Mouse (Mus musculus): Measurements from ENCODE around the gene Pip5k1c.

The Pip5k1c gene

DNA sequence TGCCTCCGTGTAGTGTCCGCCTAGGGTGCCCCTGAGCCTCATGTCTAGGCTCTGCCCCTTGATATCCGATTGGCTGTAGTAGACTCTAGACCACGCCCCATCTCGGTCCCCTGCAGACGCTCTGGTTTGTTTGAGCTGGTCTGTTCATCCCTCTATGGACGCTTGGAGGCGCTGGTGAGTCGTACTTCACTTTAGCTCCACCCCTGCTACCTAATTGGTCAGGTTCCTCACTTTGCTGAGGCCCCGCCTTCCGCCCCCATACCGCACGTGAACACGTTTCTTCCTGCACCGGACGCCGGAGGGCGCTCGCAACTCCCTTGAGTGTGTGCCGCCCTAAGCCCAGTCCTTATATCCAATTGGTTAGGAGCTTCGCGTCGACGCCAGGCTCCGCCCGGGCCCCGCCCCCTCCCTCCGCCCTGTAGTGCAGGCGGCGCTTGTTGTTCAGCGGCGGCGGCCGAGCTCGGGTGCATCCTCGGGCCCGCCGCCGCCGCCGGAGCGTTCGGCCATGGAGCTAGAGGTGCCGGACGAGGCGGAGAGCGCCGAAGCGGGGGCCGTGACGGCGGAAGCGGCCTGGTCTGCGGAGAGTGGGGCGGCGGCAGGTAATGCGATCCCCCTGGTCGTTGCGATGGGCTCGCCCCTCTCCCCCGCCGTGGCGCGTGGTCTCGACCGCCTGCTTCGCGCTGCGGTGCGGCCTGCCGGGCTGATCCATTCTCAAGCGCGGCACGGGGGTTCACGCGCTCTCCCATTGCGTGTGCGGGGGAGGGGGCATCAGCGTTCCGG is at the start of gene Pip5k1c:
Gene Pip5k1c, plus strand, starts transcription at position 410 of the 780 bp plus-strand sequence.
- peak; percentile 100 for DNase-seq (ENCODE audit: low read depth, low spot score)

DNA sequence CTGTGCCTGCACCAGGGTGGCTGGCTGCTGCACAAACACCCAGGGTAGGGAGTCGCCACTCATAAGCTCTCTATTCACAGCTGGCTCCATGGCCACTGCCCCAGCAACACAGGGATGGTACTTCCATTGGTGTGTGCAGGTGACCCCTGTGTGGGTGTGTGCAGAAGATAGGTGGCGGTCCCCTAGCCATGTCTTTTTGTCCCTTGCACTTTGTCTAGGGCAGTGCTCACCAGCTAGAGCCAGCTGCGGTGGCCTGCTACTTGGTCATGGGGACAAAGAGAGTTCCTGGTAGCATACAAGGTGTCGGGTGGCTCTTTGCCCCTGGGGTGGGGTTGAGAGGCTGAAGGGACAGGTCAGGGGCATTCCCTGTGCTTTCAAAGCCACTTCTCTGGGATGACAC is 48.6 kb upstream of the Pip5k1c start:
- no peak for DNase-seq (ENCODE audit: low read depth, low spot score)

DNA sequence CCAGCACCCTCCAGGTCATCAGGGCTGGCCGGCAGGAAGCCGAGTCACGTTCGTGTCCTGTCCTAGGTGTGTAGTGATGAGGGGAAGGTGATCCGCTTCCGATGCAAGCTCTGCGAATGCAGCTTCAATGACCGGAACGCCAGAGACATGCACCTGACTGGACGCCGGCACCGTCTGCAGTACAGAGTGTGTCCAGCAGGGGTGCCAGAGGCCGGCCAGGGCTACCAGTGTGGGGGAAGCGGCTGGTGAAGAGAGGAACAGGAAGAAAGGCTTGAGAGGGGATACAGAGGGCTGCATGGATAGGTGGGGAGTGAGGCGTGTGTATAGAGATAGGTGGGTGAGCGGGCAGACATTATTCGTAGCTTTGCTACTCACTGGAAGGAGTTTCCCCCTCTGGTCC is 48.2 kb upstream of the Pip5k1c start:
- DNase-seq (ENCODE audit: low read depth, low spot score), result peak; percentile 71

DNA sequence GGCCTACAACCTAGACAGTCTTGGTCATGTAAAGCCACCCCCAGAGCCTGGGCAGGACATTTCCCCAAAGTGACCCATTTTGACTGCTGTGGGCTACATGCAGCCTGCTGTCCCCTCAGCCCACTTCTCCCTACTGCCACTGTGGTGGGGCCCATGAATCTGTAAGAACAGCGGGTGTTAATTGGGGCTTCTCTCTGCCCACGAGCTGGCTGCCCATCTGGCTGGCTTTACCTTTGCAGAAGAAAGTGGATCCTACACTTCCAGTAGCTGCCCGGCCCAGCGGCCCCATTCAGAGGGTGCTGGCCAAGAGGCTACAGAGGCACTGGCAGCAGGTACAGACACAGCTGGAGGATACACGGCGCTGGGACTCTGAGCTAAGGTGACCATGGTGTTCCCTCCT is 47.6 kb upstream of the Pip5k1c start:
- DNase-seq (ENCODE audit: low read depth, low spot score), result no peak

DNA sequence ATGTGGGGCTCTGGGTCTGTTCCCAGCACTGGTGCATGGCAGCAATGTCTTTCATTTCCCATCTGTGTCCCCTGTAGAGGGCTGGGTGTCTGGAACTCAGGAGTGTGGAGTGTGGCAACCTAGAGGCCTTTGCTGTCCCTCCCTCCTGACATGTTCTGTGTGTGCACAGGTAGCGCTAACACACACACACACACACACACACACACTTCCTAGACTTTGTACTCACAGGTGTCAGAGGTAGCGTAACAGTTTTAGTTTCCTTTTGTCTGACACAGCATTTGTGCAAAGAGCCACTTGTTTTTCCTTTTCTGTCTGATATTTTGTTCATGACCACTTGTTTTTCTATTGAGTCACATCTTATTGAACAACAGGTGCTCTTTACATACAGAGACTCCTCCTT is 45.0 kb upstream of the Pip5k1c start:
- peak; percentile 88 for DNase-seq (ENCODE audit: low read depth, low spot score)

GRCm38 (mm10) chr10:81249442-81249841 is 43.3 kb upstream of the Pip5k1c start:
- peak; percentile 61 for DNase-seq (ENCODE audit: low read depth, low spot score)

- peak; percentile 81 for DNase-seq (ENCODE audit: low read depth, low spot score)
Observed at GRCm38 (mm10) chr10:81252424-81253419, 40.0 kb upstream of the Pip5k1c start, which contains the start of gene Matk. TSS of gene Matk (plus strand) at chr10:81252935.

GRCm38 (mm10) chr10:81254886-81255285 is 37.9 kb upstream of the Pip5k1c start:
- DNase-seq (ENCODE audit: low read depth, low spot score), result peak; percentile 47

GRCm38 (mm10) chr10:81257158-81258039 is 35.4 kb upstream of the Pip5k1c start:
- DNase-seq (ENCODE audit: low read depth, low spot score), result peak; percentile 54

DNA sequence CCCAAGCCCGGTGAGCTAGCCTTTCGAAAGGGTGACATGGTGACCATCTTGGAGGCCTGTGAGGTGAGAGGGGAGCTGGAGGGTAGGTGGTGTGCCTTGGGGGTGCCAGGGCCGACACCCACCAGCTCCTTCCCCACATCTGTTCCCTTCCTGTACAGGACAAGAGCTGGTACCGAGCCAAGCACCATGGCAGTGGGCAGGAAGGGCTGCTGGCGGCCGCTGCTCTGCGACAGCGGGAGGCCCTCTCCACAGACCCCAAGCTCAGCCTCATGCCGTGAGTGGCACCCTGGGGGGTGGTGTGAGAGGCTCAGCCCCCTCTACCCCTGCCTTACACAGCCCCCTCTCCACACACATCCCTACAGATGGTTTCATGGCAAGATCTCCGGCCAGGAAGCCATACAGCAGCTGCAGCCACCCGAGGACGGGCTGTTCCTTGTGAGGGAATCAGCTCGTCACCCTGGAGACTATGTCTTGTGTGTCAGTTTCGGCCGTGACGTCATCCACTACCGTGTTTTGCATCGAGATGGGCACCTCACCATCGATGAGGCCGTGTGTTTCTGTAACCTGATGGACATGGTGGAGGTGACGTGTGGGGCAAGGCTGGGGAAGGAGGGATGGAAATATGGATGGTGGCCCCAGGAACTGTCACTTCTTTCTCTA is 33.4 kb upstream of the Pip5k1c start:
- no peak for DNase-seq (ENCODE audit: low read depth, low spot score)

GRCm38 (mm10) chr10:81261025-81261424 is 31.7 kb upstream of the Pip5k1c start:
- DNase-seq (ENCODE audit: low read depth, low spot score), result no peak

- DNase-seq (ENCODE audit: low read depth, low spot score), result peak; percentile 7
Observed at GRCm38 (mm10) chr10:81265540-81265939, 27.2 kb upstream of the Pip5k1c start.

DNA sequence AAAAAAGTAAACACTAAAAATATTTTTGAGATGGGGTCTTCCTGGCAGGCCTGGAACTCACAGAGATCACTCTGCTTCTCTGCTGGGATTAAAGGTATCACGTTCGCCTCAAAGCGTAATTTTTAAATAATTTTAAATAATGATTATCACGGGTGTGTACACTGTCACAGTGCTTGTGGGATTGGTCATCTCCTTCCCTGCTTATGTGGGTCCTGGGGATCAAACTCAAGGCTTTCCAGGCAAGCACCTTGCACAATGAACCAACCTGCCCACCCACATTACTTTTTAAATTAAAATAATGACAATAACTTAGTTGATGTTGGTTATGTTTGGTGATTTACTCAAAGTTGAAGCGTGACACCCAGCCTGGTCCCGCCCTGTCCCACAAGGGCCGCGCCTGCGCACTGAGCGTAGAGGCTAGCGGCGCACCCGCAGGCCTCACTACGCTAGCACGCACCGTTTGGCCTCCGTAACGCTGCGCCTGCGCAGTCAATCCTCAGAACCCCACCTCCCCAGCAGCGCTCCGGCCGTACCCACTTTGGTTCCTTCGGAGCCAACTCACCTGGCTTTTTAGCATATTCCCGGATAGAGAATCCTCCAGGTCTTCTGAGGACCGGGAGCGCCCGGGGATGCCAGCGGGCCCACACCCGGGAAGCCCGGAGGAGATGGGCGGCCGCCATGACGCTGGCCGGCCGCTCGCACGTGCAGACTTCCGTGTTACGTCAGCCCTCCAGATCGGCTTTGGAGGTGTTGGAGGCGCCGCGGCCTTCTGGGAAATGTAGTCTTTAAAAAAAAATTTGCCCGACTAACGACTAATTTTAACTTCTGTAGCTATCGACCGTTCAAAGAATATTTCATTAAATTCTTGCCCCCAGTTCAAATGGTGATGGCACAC is 26.3 kb upstream of the Pip5k1c start, which contains the start of the genes Mrpl54 and Apba3:
Gene Mrpl54, minus strand, starts transcription at position 724 of the 895 bp plus-strand sequence.
Gene Apba3, plus strand, starts transcription at position 750 of the 895 bp plus-strand sequence.
- DNase-seq (ENCODE audit: low read depth, low spot score), result peak; percentile 97

- DNase-seq (ENCODE audit: low read depth, low spot score), result peak; percentile 84
Observed at GRCm38 (mm10) chr10:81268056-81268455, 24.7 kb upstream of the Pip5k1c start.

GRCm38 (mm10) chr10:81268643-81269412 is 23.9 kb upstream of the Pip5k1c start:
- DNase-seq (ENCODE audit: low read depth, low spot score), result no peak

DNA sequence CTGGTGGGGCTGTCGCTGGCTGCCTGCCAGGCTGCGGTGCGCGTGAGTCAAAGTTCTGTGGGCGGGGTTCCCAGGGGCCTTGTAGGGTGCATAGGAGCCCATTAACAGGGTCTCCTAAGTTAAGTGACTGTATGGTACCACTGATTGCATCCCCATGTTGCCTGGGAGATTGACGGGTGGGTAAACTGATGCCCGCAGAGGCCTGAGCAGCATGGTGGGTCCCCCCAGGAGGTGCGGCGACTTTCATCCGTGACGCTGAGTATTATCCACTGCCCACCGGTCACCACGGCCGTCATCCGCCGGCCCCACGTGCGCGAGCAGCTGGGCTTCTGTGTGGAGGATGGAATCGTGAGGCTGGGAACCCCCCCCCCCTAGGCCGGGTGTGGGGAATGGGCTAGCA is 20.4 kb upstream of the Pip5k1c start:
- no peak for DNase-seq (ENCODE audit: low read depth, low spot score)

DNA sequence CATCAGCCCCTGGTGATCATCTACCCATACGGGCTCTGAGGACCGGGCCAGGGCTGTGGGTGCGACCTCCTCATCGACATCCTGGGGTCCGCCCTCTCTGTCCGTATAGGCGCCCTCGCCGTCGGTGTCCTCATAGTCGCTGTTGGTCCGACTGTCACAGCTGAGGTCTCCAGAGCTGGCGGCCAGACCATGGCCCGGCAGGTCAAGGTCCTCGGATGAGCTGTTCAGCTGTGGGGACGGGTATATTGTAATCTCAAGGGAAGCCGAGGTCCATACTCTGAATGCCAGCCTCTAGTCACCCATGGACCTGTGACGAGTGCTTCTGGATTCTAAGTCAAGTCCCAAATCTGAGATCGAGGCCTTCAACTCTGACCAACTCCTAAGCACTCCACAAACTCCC is 18.9 kb upstream of the Pip5k1c start:
- DNase-seq (ENCODE audit: low read depth, low spot score), result no peak

GRCm38 (mm10) chr10:81277676-81278075 is 15.1 kb upstream of the Pip5k1c start:
- no peak for DNase-seq (ENCODE audit: low read depth, low spot score)

DNA sequence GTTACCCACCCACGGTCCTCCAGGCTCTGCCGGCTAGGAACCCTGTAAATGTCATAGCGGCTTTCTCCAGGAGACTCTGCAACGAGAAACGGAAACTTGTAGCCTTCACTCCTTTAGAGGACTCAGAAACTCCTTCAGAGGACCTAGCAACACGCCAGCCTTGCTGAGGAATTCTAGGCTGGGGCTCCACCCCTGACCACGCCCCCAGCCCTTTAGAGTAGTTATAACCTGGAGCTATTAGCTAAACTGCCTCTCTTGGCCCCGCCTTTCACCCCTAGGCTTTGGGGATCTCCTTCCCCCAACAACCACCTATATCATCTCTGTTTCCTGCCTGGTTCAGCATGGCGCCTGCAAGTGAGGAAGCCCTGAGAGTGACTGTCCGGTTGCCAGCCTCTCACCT is 13.3 kb upstream of the Pip5k1c start:
- DNase-seq (ENCODE audit: low read depth, low spot score), result no peak

Data from CD4-positive helper T cell, adult 2 months (primary cell).